Mouse (Mus musculus): Measurements from ENCODE around the gene Fabp1.

- TF ChIP-seq GATA1 (IDR thresholded peaks at IDR 0.05; ENCODE audit: borderline replicate concordance, low read length) (no peak), FLI1 (IDR thresholded peaks at IDR 0.05; ENCODE audit: low read length) (no peak)
Measured at GRCm38 (mm10) chr6:71242811-71243210, 43.2 kb downstream of the Fabp1 start.

Data from megakaryocyte, embryonic 14.5 days (primary cell).